Comparison of ENCODE assay signal across 9 mouse cellular contexts in the genomic region with DNA sequence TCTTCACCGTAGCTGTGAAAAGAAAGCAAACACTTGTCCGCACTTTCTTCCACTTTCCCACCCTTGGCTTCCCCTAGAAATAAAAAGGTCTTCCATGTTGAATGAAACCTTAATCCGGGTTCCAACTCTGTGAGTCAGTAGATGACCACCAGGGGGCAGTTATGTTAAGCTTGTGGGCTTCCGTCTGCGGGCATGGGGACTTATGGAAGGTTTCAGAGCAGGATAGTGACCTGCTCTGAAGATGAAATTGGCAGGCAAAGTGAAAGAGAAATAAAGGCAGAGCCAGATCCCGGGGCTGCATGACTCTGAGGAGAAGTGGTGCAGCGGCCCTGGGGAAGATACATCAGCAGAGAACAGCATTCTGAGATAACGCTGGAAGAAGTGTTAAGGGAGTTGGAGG.
DNase-seq lines count a peak whose midpoint lies in the region; ATAC-seq and TF ChIP-seq lines count a peak whose summit lies in the region.
"Had no signal": no experiment of that assay in that cellular context is flagged by ENCODE, and none has a peak within 500 bp of the region (broad histone marks: within the 10 kb centered on the region; RNA-seq: fewer than 3 reads in every experiment).

No protein-coding gene starts in this region.

- TF ChIP-seq EP300 in lung, postnatal 0 days (IDR thresholded peaks at IDR 0.05), result no peak

- H3K4me2 ChIP-seq in forebrain, postnatal 0 days (ENCODE audit: low read depth), result no peak overlapping the region
- H3K4me2 ChIP-seq in lung, postnatal 0 days (replicated peaks; ENCODE audit: low read depth, low read length), result peak overlapping the region; percentile 33; the same call in 1 of the 2 replicates

- no peak overlapping the region for H3K27ac ChIP-seq in forebrain, postnatal 0 days (ENCODE audit: low read depth, low read length)
- H3K27ac ChIP-seq in layer of hippocampus, adult 2 months, result no peak overlapping the region
- no peak overlapping the region for H3K27ac ChIP-seq in lung, postnatal 0 days (ENCODE audit: low read length)

- 26% methylated on average over 8 of the region's 8 CpGs for WGBS in forebrain, postnatal 0 days
- 16% methylated on average over 8 of the region's 8 CpGs for WGBS in lung, postnatal 0 days

- H3K9ac ChIP-seq in forebrain, postnatal 0 days, result no peak overlapping the region
- no peak overlapping the region for H3K9ac ChIP-seq in lung, postnatal 0 days (replicated peaks; ENCODE audit: low read depth)

- H3K4me3 ChIP-seq in forebrain, postnatal 0 days (ENCODE audit: low read depth, low read length), result peak overlapping the region; percentile 7; the same call in 1 of the 2 replicates
- peak overlapping the region; percentile 40 for H3K4me3 ChIP-seq in layer of hippocampus, adult 2 months
- H3K4me3 ChIP-seq in lung, postnatal 0 days (ENCODE audit: low read depth, low read length), result no peak overlapping the region; the same call in 1 of the 2 replicates
- H3K4me3 ChIP-seq: megakaryocyte, embryonic 14.5 days had no signal

- peak; percentile 80 for TF ChIP-seq CTCF in forebrain, postnatal 0 days (IDR thresholded peaks at IDR 0.05; ENCODE audit: low read depth)
- peak; percentile 93 for TF ChIP-seq CTCF in layer of hippocampus, adult 2 months (conservative IDR thresholded peaks at IDR 0.05)
- TF ChIP-seq CTCF in lung, postnatal 0 days (IDR thresholded peaks at IDR 0.05), result peak; percentile 90

- no peaks in the 10 kb centered on the region for H3K4me1 ChIP-seq in forebrain, postnatal 0 days (ENCODE audit: insufficient read depth)
- H3K4me1 ChIP-seq in lung, postnatal 0 days (ENCODE audit: insufficient read depth, low read depth, low read length), result no peaks in the 10 kb centered on the region
- H3K4me1 ChIP-seq: megakaryocyte, embryonic 14.5 days had no signal

- peak; percentile 87 for ATAC-seq in cerebellum, adult (ENCODE audit: insufficient number of reproducible peaks, low FRiP score, low TSS enrichment)
- peak; percentile 78 for ATAC-seq in forebrain, postnatal 0 days
- ATAC-seq in lung, postnatal 0 days, result peak; percentile 71

- H3K9me3 ChIP-seq in forebrain, postnatal 0 days (ENCODE audit: low read length), result no peaks in the 10 kb centered on the region
- H3K9me3 ChIP-seq in lung, postnatal 0 days (ENCODE audit: low read length), result no peaks in the 10 kb centered on the region

- H3K36me3 ChIP-seq in forebrain, postnatal 0 days (ENCODE audit: insufficient read depth), result no peaks in the 10 kb centered on the region
- no peaks in the 10 kb centered on the region for H3K36me3 ChIP-seq in lung, postnatal 0 days (ENCODE audit: insufficient read depth, low read length)

- H3K27me3 ChIP-seq in forebrain, postnatal 0 days (ENCODE audit: insufficient read depth, low read length), result no peaks in the 10 kb centered on the region
- no peaks in the 10 kb centered on the region for H3K27me3 ChIP-seq in lung, postnatal 0 days (replicated peaks; ENCODE audit: insufficient read depth, low read length)
- H3K27me3 ChIP-seq: megakaryocyte, embryonic 14.5 days had no signal

- DNase-seq in MEL-GATA-1-ER (ENCODE audit: extremely low read depth, low read depth), result peak; percentile 28
- peak; percentile 85 for DNase-seq in forebrain, postnatal 0 days
- peak; percentile 69 to 78 for DNase-seq in heart, postnatal 36 days
- DNase-seq in layer of hippocampus, adult 2 months (ENCODE audit: low spot score in 2 of 2), result peak; percentile 68 to 86
- DNase-seq in lung, postnatal 0 days (ENCODE audit: low spot score), result peak; percentile 88
- peak; percentile 90 for DNase-seq in retina, postnatal 1 day
- peak; percentile 48 to 72 for DNase-seq in urinary bladder, postnatal 4 days (ENCODE audit: low spot score in 2 of 2)

- intact Hi-C loops in heart, postnatal 36 days (cut with DNase I), result loop anchor here (2.0 to 10.0 kb wide), 4 partner anchors 160 to 1107 kb away; no protein-coding TSS in a partner anchor

Comparison
In these comparisons a context has a peak if more than half of its experiments do, and no peak if none do; other contexts are left out.
1. DNase-seq: peak in every context shown above with its lines; median percentile 90 in retina, postnatal 1 day; 88 in lung, postnatal 0 days; 85 in forebrain, postnatal 0 days; 77 in layer of hippocampus, adult 2 months; 74 in heart, postnatal 36 days; 60 in urinary bladder, postnatal 4 days; 28 in MEL-GATA-1-ER.